Mouse (Mus musculus) CH12.LX (cell line): ENCODE data around the gene Acot12. TPM values are rescaled to one million over a fixed set of nuclear protein-coding genes. Genes with fewer than 3 reads are reported as not detected.
A peak's percentile ranks its signal among the peaks of the same experiment; 100 is the strongest.

Experiments
- DNase-seq: peaks from one replicate; pipeline ENCODE4 v3.0.0-alpha.2; 2013; ENCODE audit errors: extremely low read depth
- H3K27ac ChIP-seq: 2 replicates; pipeline ENCODE4 v1.5.1; 2012; ENCODE audit warnings: low read depth, mild to moderate bottlenecking, control low read depth, moderate library complexity; ENCODE audit not compliant: insufficient read depth
- H3K27me3 ChIP-seq: replicated peaks from 2 replicates; pipeline ENCODE3; 2012; ENCODE audit warnings: inconsistent platforms
- H3K36me3 ChIP-seq, 2 experiments: replicated peaks in 1 of 2; 2 replicates each; pipeline versions ENCODE3 to v1.6.1; 2012; ENCODE audit warnings: inconsistent platforms in 1 of 2, low read length in 1 of 2, mild to moderate bottlenecking in 1 of 2, mixed read lengths in 1 of 2, moderate library complexity in 1 of 2; ENCODE audit not compliant: control insufficient read depth in 1 of 2, insufficient read depth in 1 of 2
- H3K4me1 ChIP-seq, 2 experiments: 2 replicates each; pipeline ENCODE4 v1.6.1; 2012; ENCODE audit warnings: inconsistent platforms in 1 of 2, moderate library complexity in 1 of 2; ENCODE audit not compliant: insufficient read depth in 2 of 2, control insufficient read depth in 1 of 2
- H3K4me2 ChIP-seq: 2 replicates; pipeline ENCODE4 v1.6.1; 2012; ENCODE audit warnings: low read depth, mild to moderate bottlenecking, control low read depth; ENCODE audit not compliant: poor library complexity, insufficient read depth, severe bottlenecking
- H3K4me3 ChIP-seq, 3 experiments: fragments of 150-350 bp in 1 of 3; sonication (generic) in 1 of 3; replicated peaks in 1 of 3; 2 replicates each; pipeline versions ENCODE3 to v1.5.1; 2011 to 2012; ENCODE audit warnings: low read depth in 2 of 3, low read length in 2 of 3, mild to moderate bottlenecking in 2 of 3, moderate library complexity in 2 of 3, control low read depth in 1 of 3, improper control_type of control experiment in 1 of 3, inconsistent platforms in 1 of 3, mixed read lengths in 1 of 3; ENCODE audit not compliant: poor library complexity in 1 of 3
- H3K79me2 ChIP-seq: replicated peaks from 2 replicates; pipeline ENCODE4 v1.6.1; 2012; ENCODE audit warnings: mild to moderate bottlenecking, moderate library complexity; ENCODE audit not compliant: control insufficient read depth, poor library complexity, insufficient read depth, severe bottlenecking; ENCODE audit errors: extremely low read depth
- H3K9ac ChIP-seq: 2 replicates; pipeline ENCODE4 v1.6.1; 2012; ENCODE audit warnings: low read depth, mild to moderate bottlenecking, control low read depth, moderate library complexity; ENCODE audit not compliant: insufficient read depth
- H3K9me3 ChIP-seq: replicated peaks from 2 replicates; pipeline ENCODE3; 2012; ENCODE audit warnings: low read length, inconsistent platforms, mixed read lengths
- BHLHE40 ChIP-seq: IDR thresholded peaks from 2 replicates; pipeline ENCODE4 v1.6.1; 2011; ENCODE audit warnings: mild to moderate bottlenecking, low read depth, low read length, improper control_type of control experiment
- CHD1 ChIP-seq: IDR thresholded peaks from 2 replicates; pipeline ENCODE4 v1.6.1; 2012; ENCODE audit warnings: low read depth, low read length, improper control_type of control experiment, inconsistent platforms
- CHD2 ChIP-seq: IDR thresholded peaks from 2 replicates; pipeline ENCODE4 v1.6.1; 2011; ENCODE audit warnings: low read length, improper control_type of control experiment
- CTCF ChIP-seq, 2 experiments: IDR thresholded peaks in 1 of 2; conservative IDR thresholded peaks in 1 of 2; 2 replicates each; pipeline ENCODE4 v1.5.1; 2011 to 2012; ENCODE audit warnings: low read depth in 2 of 2, low read length in 2 of 2, improper control_type of control experiment in 1 of 2, inconsistent platforms in 1 of 2, mild to moderate bottlenecking in 1 of 2, moderate library complexity in 1 of 2
- E2F4 ChIP-seq: IDR thresholded peaks from 2 replicates; pipeline ENCODE4 v1.6.1; 2011; ENCODE audit warnings: low read depth, low read length, improper control_type of control experiment; ENCODE audit not compliant: insufficient replicate concordance
- ELF1 ChIP-seq: IDR thresholded peaks from 2 replicates; pipeline ENCODE4 v1.6.1; 2014; ENCODE audit warnings: low read depth, mild to moderate bottlenecking, inconsistent platforms, low read length, improper control_type of control experiment
- EP300 ChIP-seq: IDR thresholded peaks from 2 replicates; pipeline ENCODE4 v1.6.1; 2011; ENCODE audit warnings: low read length, improper control_type of control experiment
- GABPA ChIP-seq: IDR thresholded peaks from 2 replicates; pipeline ENCODE4 v1.6.1; 2012; ENCODE audit warnings: low read depth, low read length, improper control_type of control experiment, inconsistent platforms; ENCODE audit not compliant: insufficient replicate concordance
- HCFC1 ChIP-seq: IDR thresholded peaks from 2 replicates; pipeline ENCODE4 v1.6.1; 2012; ENCODE audit warnings: low read depth, mild to moderate bottlenecking, inconsistent platforms, low read length, improper control_type of control experiment
- IRF4 ChIP-seq: IDR thresholded peaks from 2 replicates; pipeline ENCODE4 v1.6.1; 2014; ENCODE audit warnings: low read depth, mild to moderate bottlenecking, inconsistent platforms, low read length, improper control_type of control experiment
- JUN ChIP-seq: IDR thresholded peaks from 2 replicates; pipeline ENCODE4 v1.6.1; 2011; ENCODE audit warnings: low read depth, mild to moderate bottlenecking, low read length, improper control_type of control experiment, moderate library complexity; ENCODE audit not compliant: insufficient read depth
- KAT2A ChIP-seq: IDR thresholded peaks from 2 replicates; pipeline ENCODE4 v1.6.1; 2012; ENCODE audit warnings: low read length, improper control_type of control experiment, inconsistent platforms; ENCODE audit not compliant: insufficient replicate concordance
- MAFK ChIP-seq: IDR thresholded peaks from 2 replicates; pipeline ENCODE4 v1.6.1; 2011; ENCODE audit warnings: low read length, improper control_type of control experiment; ENCODE audit not compliant: insufficient replicate concordance
- MXI1 ChIP-seq: IDR thresholded peaks from 2 replicates; pipeline ENCODE4 v1.6.1; 2011; ENCODE audit warnings: mild to moderate bottlenecking, low read depth, low read length, improper control_type of control experiment
- MYC ChIP-seq: IDR thresholded peaks from 2 replicates; pipeline ENCODE4 v1.6.1; 2011; ENCODE audit warnings: low read depth, mild to moderate bottlenecking, improper control_type of control experiment, low read length
- NELFE ChIP-seq: IDR thresholded peaks from 2 replicates; pipeline ENCODE4 v1.6.1; 2011; ENCODE audit warnings: low read depth, low read length, improper control_type of control experiment
- NRF1 ChIP-seq: IDR thresholded peaks from 2 replicates; pipeline ENCODE4 v1.6.1; 2014; ENCODE audit warnings: low read depth, mild to moderate bottlenecking, inconsistent platforms, low read length, improper control_type of control experiment, moderate library complexity
- PAX5 ChIP-seq: IDR thresholded peaks from 2 replicates; pipeline ENCODE4 v1.6.1; 2012; ENCODE audit warnings: low read length, inconsistent platforms, mixed read lengths
- POLR2AphosphoS2 ChIP-seq: IDR thresholded peaks from 2 replicates; pipeline ENCODE4 v1.6.1; 2011; ENCODE audit warnings: low read depth, low read length, improper control_type of control experiment
- RAD21 ChIP-seq: IDR thresholded peaks from 2 replicates; pipeline ENCODE4 v1.6.1; 2011; ENCODE audit warnings: low read depth, mild to moderate bottlenecking, low read length, improper control_type of control experiment, moderate library complexity
- RCOR1 ChIP-seq: conservative IDR thresholded peaks from 2 replicates; pipeline ENCODE4 v1.6.1; 2012; ENCODE audit warnings: low read depth, mild to moderate bottlenecking, inconsistent platforms, low read length, improper control_type of control experiment
- SIN3A ChIP-seq: IDR thresholded peaks from 2 replicates; pipeline ENCODE4 v1.6.1; 2012; ENCODE audit warnings: low read length, improper control_type of control experiment, inconsistent platforms
- UBTF ChIP-seq: IDR thresholded peaks from 2 replicates; pipeline ENCODE4 v1.6.1; 2012; ENCODE audit warnings: low read depth, mild to moderate bottlenecking, inconsistent platforms, low read length, improper control_type of control experiment, moderate library complexity
- USF1 ChIP-seq: IDR thresholded peaks from 2 replicates; pipeline ENCODE4 v1.6.1; 2014; ENCODE audit warnings: low read depth, mild to moderate bottlenecking, inconsistent platforms, low read length, improper control_type of control experiment
- USF2 ChIP-seq: conservative IDR thresholded peaks from 2 replicates; pipeline ENCODE4 v1.6.1; 2011; ENCODE audit warnings: low read depth, low read length, improper control_type of control experiment
- ZC3H11A ChIP-seq: IDR thresholded peaks from 2 replicates; pipeline ENCODE4 v1.6.1; 2012; ENCODE audit warnings: low read depth, mild to moderate bottlenecking, inconsistent platforms, low read length, improper control_type of control experiment
- ZMIZ1 ChIP-seq: IDR thresholded peaks from 2 replicates; pipeline ENCODE4 v1.6.1; 2012; ENCODE audit warnings: low read depth, mild to moderate bottlenecking, inconsistent platforms, low read length, improper control_type of control experiment
- ZNF384 ChIP-seq: IDR thresholded peaks from 2 replicates; pipeline ENCODE4 v1.6.1; 2012; ENCODE audit warnings: low read depth, low read length, improper control_type of control experiment, inconsistent platforms
- dilution Hi-C: fragments of 300-500 bp; cut with MboI; formaldehyde crosslinking; loops from 2 replicates; pipeline ENCODE4 v1.14.3; 2020; ENCODE audit warnings: low sequenced_read_pairs; ENCODE audit not compliant: extremely low pct_unique_long_range_greater_than_20kb, extremely low pct_ligation_motif_present
- in situ Hi-C: fragments of 300-500 bp; cut with MboI; formaldehyde crosslinking; loops from 3 replicates; pipeline ENCODE4 v1.14.3; 2019; ENCODE audit warnings: low sequenced_read_pairs, low pct_ligation_motif_present, low pct_unique_long_range_greater_than_20kb, mixed read lengths
- polyA plus RNA-seq: library from polyadenylated mRNA; unstranded; fragments of >175 nt; gene quantifications from 2 replicates; pipeline ENCODE4 v1.2.1, GENCODE M21; 2012; ENCODE audit warnings: low read depth; ENCODE audit not compliant: insufficient read length
- total RNA-seq, 2 experiments: library from RNA; depleted of rRNA; stranded (reverse); fragments of 300-350 nt in 1 of 2; fragments of >200 nt in 1 of 2; gene quantifications; 2 replicates each; pipeline ENCODE4 v1.2.3; 2012 to 2014

The Acot12 gene
- total and polyA plus RNA-seq, 3 experiments = 0.55 to 1.6 (median 0.96) TPM

- Histone ChIP-seq H3K27ac (no peak overlapping the region), H3K9me3 (no peaks in the 10 kb centered on the region), H3K27me3 (no peaks in the 10 kb centered on the region), H3K4me1 (peaks cover 19 to 77% of the 10 kb centered on the region in 2 experiments), H3K9ac (no peak overlapping the region), H3K4me2 (no peak overlapping the region), H3K79me2 (no peaks in the 10 kb centered on the region), H3K36me3 (peaks cover 0 to under 1% of the 10 kb centered on the region in 2 experiments), H3K4me3 (no peak overlapping the region)
- DNase-seq = no peak
- dilution Hi-C loops = no loop called here
- no peak for TF ChIP-seq UBTF
- no peak for TF ChIP-seq ZC3H11A
- no peak for TF ChIP-seq USF2
- no peak for TF ChIP-seq IRF4
- no peak for TF ChIP-seq RCOR1
- no peak for TF ChIP-seq BHLHE40
- TF ChIP-seq RAD21 = no peak
- no peak for TF ChIP-seq ZMIZ1
- in situ Hi-C loops = no loop called here
Measured at GRCm38 (mm10) chr13:91765627-91766026, 24.3 kb downstream of the Acot12 start.

- no peaks in the 10 kb centered on the region for H3K27me3 ChIP-seq
- TF ChIP-seq HCFC1 (no peak; the same call in 1 of the 2 replicates), ZNF384 (peak; percentile 98), POLR2AphosphoS2 (peak; percentile 0; the same call in 1 of the 2 replicates), ZC3H11A (no peak), UBTF (0 out of 2 replicates have a peak, but pooled peaks have one; percentile 64), NELFE (peak; percentile 17; the same call in 1 of the 2 replicates), CHD1 (no peak), E2F4 (peak; percentile 69; the same call in 1 of the 2 replicates), IRF4 (peak; percentile 82), KAT2A (no peak), PAX5 (no peak), MXI1 (peak; percentile 84; the same call in 1 of the 2 replicates), JUN (no peak; the same call in 1 of the 2 replicates), CTCF (conservative IDR thresholded peaks at IDR 0.05 in 1 of 2, IDR thresholded peaks at IDR 0.05 in 1 of 2; ENCODE audit: low read depth in 2 of 2, low read length in 2 of 2) (no peak), SIN3A (peak; percentile 54; the same call in 1 of the 2 replicates), GABPA (no peak), ZMIZ1 (no peak), ELF1 (peak; percentile 27; the same call in 1 of the 2 replicates), USF1 (peak; percentile 80), MYC (peak; percentile 86), CHD2 (peak; percentile 69; the same call in 1 of the 2 replicates), RCOR1 (peak; percentile 73), MAFK (0 out of 2 replicates have a peak, but pooled peaks have one; percentile 38), NRF1 (no peak), EP300 (peak; percentile 94), RAD21 (peak; percentile 1)
Measured at GRCm38 (mm10) chr13:91768683-91769651, 27.7 kb downstream of the Acot12 start.

More at GRCm38 (mm10) chr13:91768683-91769651, 27.7 kb downstream of the Acot12 start:
- dilution Hi-C loops (no loop called here), in situ Hi-C loops (no loop called here)
- H3K4me1 ChIP-seq = peaks cover 27 to 74% of the 10 kb centered on the region in 2 experiments
- H3K4me3 ChIP-seq = peak overlapping the region in 2 of 3 experiments; percentile 35 to 54
- peaks cover 0 to 13% of the 10 kb centered on the region in 2 experiments for H3K36me3 ChIP-seq
- H3K27ac ChIP-seq = peak overlapping the region; percentile 100
- peak; percentile 94 for DNase-seq
- H3K9ac ChIP-seq = peak overlapping the region; percentile 64
- no peaks in the 10 kb centered on the region for H3K79me2 ChIP-seq
- H3K9me3 ChIP-seq = no peaks in the 10 kb centered on the region
- H3K4me2 ChIP-seq = peak overlapping the region; percentile 87; the same call in 1 of the 2 replicates
